Mouse (Mus musculus) lung, embryonic 14.5 days (tissue): Measurements from ENCODE around the gene Cacna1c. TPM values are rescaled to one million over a fixed set of nuclear protein-coding genes. Genes with fewer than 3 reads are reported as not detected.

ENCODE experiments used
- ATAC-seq: fragments of 200-750 bp; cut with Nextera tagmentation; 2 replicates; pipeline ENCODE4 v1.8.0; 2017; ENCODE audit warnings: mild to moderate bottlenecking, moderate TSS enrichment, moderate library complexity; ENCODE audit not compliant: insufficient read depth
- DNase-seq: peaks from one replicate; pipeline ENCODE4 v3.0.0-alpha.2; 2015
- H3K27ac ChIP-seq: fragments of 300-500 bp; sonication (generic); 2 replicates; pipeline ENCODE4 v1.5.1; 2014; ENCODE audit warnings: low read depth, mild to moderate bottlenecking, moderate library complexity
- H3K27me3 ChIP-seq: fragments of 300-500 bp; sonication (generic); 2 replicates; pipeline ENCODE4 v1.6.1; 2014; ENCODE audit warnings: low read length, control low read depth; ENCODE audit not compliant: insufficient read depth
- H3K36me3 ChIP-seq: fragments of 300-500 bp; sonication (generic); 2 replicates; pipeline ENCODE4 v1.6.1; 2014; ENCODE audit warnings: control low read depth; ENCODE audit not compliant: insufficient read depth
- H3K4me1 ChIP-seq: fragments of 300-500 bp; sonication (generic); 2 replicates; pipeline ENCODE4 v1.6.1; 2014; ENCODE audit warnings: antibody characterized with exemption, control low read depth; ENCODE audit not compliant: insufficient read depth
- H3K4me2 ChIP-seq: fragments of 300-500 bp; sonication (generic); 2 replicates; pipeline ENCODE4 v1.6.1; 2014; ENCODE audit warnings: mild to moderate bottlenecking
- H3K4me3 ChIP-seq: fragments of 300-500 bp; sonication (generic); 2 replicates; pipeline ENCODE4 v1.5.1; 2014; ENCODE audit warnings: low read depth, low read length
- H3K9ac ChIP-seq: fragments of 300-500 bp; sonication (generic); 2 replicates; pipeline ENCODE4 v1.6.1; 2014
- H3K9me3 ChIP-seq: fragments of 300-500 bp; sonication (generic); 2 replicates; pipeline ENCODE4 v1.6.1; 2016; ENCODE audit warnings: low read depth, low read length, control low read depth
- CTCF ChIP-seq: IDR thresholded peaks from 2 replicates; pipeline ENCODE4 v1.5.1; 2016; ENCODE audit warnings: antibody characterized with exemption, low read depth
- WGBS: fragments of 180-500 bp; shearing (Covaris S2); extraction: QIAGEN DNeasy Blood & Tissue Kit; methylation state at CpG from one replicate; pipeline ENCODE4 v1.1.7; 2014; 5-methylcytosine and 5-hydroxymethylcytosine counted together
- polyA plus RNA-seq: library from polyadenylated mRNA; unstranded; fragments of >200 nt; fragmentation: Nextera tagmentation; extraction: Ambion mirVana; gene quantifications from 2 replicates; pipeline ENCODE4 v1.2.1, GENCODE M21; 2014

Gene Cacna1c
- polyA plus RNA-seq, 1 experiment from 2014 or later = 10.6 TPM

GRCm38 (mm10) chr6:119096481-119096880, 99.7 kb downstream of the Cacna1c start:
- no peaks in the 10 kb centered on the region for H3K36me3 ChIP-seq
- ATAC-seq (peak; percentile 54; the same call in 1 of the 2 replicates), DNase-seq (peak; percentile 49)
- H3K4me1 ChIP-seq = 0 out of 2 replicates have a peak, but pooled peaks cover 5% of the 10 kb centered on the region
- 0 out of 2 replicates have a peak overlapping the region, but pooled peaks have one; percentile 19 for H3K27ac ChIP-seq
- H3K4me2 ChIP-seq = no peak overlapping the region
- no peak overlapping the region for H3K4me3 ChIP-seq
- H3K9ac ChIP-seq = no peak overlapping the region
- H3K9me3 ChIP-seq = no peaks in the 10 kb centered on the region
- H3K27me3 ChIP-seq = no peaks in the 10 kb centered on the region
- WGBS = 51% methylated on average over 7 of the region's 7 CpGs
- no peak for TF ChIP-seq CTCF

DNA sequence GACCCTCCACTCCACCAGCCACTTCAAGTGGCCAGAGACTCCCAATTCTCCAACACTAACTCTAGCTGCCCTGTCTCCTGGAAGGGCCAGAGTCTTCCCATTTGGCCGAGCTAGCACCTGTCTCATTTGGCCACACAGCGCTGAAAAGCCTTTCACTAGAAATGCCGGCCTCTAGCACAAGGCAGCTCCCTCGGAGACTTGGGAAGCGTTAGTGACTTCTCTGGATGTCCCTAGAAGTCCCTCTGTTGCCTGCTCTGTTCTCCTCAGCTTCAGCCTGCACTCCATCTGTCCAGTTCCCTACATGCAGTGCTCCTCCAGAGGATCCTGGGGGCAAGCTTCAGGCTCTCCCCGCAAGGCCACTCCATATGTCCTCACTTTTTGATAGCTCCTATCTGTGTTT, 101.1 kb downstream of the Cacna1c start:
- Histone ChIP-seq H3K4me2 (no peak overlapping the region), H3K27ac (no peak overlapping the region)
- no peak for DNase-seq

GRCm38 (mm10) chr6:119089173-119089572, 107.0 kb downstream of the Cacna1c start:
- 34% methylated on average over 8 of the region's 8 CpGs for WGBS
- Histone ChIP-seq H3K4me1 (peaks cover 38% of the 10 kb centered on the region), H3K9me3 (no peaks in the 10 kb centered on the region), H3K4me3 (no peak overlapping the region), H3K27ac (peak overlapping the region; percentile 87), H3K4me2 (peak overlapping the region; percentile 39), H3K9ac (no peak overlapping the region), H3K27me3 (no peaks in the 10 kb centered on the region), H3K36me3 (no peaks in the 10 kb centered on the region)
- DNase-seq (peak; percentile 87), ATAC-seq (peak; percentile 79)
- TF ChIP-seq CTCF = no peak

More for the DNA sequence above, 101.1 kb downstream of the Cacna1c start:
- H3K36me3 ChIP-seq = no peaks in the 10 kb centered on the region
- peaks cover 9% of the 10 kb centered on the region; the same call in 1 of the 2 replicates for H3K4me1 ChIP-seq
- no peak overlapping the region for H3K4me3 ChIP-seq
- no peak for TF ChIP-seq CTCF
- WGBS = 65% methylated on average over 6 of the region's 6 CpGs
- no peak for ATAC-seq
- H3K9ac ChIP-seq = no peak overlapping the region
- H3K9me3 ChIP-seq = no peaks in the 10 kb centered on the region
- no peaks in the 10 kb centered on the region for H3K27me3 ChIP-seq

- H3K9ac ChIP-seq = no peak overlapping the region
- no peaks in the 10 kb centered on the region for H3K27me3 ChIP-seq
- no peak overlapping the region for H3K4me3 ChIP-seq
- DNase-seq = peak; percentile 76
- ATAC-seq = peak; percentile 36
- no peaks in the 10 kb centered on the region for H3K36me3 ChIP-seq
- peaks cover 45% of the 10 kb centered on the region for H3K4me1 ChIP-seq
- H3K9me3 ChIP-seq = no peaks in the 10 kb centered on the region
- TF ChIP-seq CTCF = no peak
- 50% methylated on average over 8 of the region's 8 CpGs for WGBS
- peak overlapping the region; percentile 39 for H3K4me2 ChIP-seq
- H3K27ac ChIP-seq = peak overlapping the region; percentile 87
These were observed 107.8 kb downstream of the Cacna1c start for GRCm38 (mm10) chr6:119088381-119088780.

DNA sequence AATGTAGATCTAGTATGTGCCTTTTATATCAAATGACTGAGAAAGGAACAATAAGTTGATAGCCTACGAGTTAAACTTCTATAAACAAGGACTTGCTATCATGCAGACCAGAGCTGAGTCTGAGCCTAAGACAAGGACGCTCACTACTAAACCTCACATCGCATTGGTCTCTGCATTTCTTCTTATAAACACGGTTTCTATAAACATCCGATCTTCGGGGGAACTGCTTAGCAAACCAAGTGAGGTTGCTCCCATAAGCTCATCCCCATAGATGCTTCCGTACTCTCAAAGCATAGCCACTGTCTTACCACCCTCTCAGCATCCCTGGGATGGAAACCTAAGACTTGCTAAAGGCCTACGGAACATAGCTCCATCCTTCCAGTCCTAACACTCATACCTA, 108.3 kb downstream of the Cacna1c start:
- Histone ChIP-seq H3K4me1 (peaks cover 47% of the 10 kb centered on the region), H3K36me3 (no peaks in the 10 kb centered on the region), H3K27ac (peak overlapping the region; percentile 87), H3K9me3 (no peaks in the 10 kb centered on the region), H3K27me3 (no peaks in the 10 kb centered on the region), H3K4me3 (no peak overlapping the region), H3K4me2 (peak overlapping the region; percentile 39; the same call in 1 of the 2 replicates), H3K9ac (no peak overlapping the region)
- 46% methylated on average over 8 of the region's 8 CpGs for WGBS
- ATAC-seq = no peak
- no peak for TF ChIP-seq CTCF
- DNase-seq = peak; percentile 69

DNA sequence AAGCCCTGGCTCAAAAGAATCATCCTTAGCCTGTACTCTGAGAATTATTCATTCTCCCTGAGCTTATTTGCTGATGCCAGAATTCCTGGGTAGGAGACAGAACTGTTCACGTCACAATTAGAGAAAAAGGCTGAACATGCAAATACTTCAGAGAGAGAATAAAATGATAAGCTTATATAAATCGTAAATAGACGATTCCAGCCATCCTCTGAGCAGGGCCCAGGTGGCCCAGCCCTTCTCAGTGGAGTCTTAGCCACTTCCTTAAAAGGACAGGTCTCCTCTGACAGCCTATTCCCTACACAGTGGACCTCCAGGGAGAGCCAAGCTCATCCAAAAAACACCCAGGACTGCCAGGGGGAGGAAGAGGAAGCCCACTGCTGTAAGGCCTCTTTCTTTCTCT, 110.4 kb downstream of the Cacna1c start:
- no peak overlapping the region for H3K9ac ChIP-seq
- peak; percentile 50; the same call in 1 of the 2 replicates for ATAC-seq
- WGBS = 30% methylated on average over 3 of the region's 3 CpGs
- no peak overlapping the region for H3K4me2 ChIP-seq
- no peaks in the 10 kb centered on the region for H3K9me3 ChIP-seq
- peaks cover 47% of the 10 kb centered on the region for H3K4me1 ChIP-seq
- peak; percentile 62 for DNase-seq
- H3K27me3 ChIP-seq = no peaks in the 10 kb centered on the region
- no peak for TF ChIP-seq CTCF
- H3K4me3 ChIP-seq = no peak overlapping the region
- no peaks in the 10 kb centered on the region for H3K36me3 ChIP-seq
- H3K27ac ChIP-seq = peak overlapping the region; percentile 72; the same call in 1 of the 2 replicates

- ATAC-seq (no peak), DNase-seq (peak; percentile 47)
- H3K4me3 ChIP-seq = no peak overlapping the region
- no peaks in the 10 kb centered on the region for H3K9me3 ChIP-seq
- H3K4me1 ChIP-seq = peaks cover 38% of the 10 kb centered on the region
- WGBS = 31% methylated on average over 9 of the region's 9 CpGs
- no peak for TF ChIP-seq CTCF
- H3K9ac ChIP-seq = no peak overlapping the region
- H3K27ac ChIP-seq = peak overlapping the region; percentile 68; the same call in 1 of the 2 replicates
- H3K4me2 ChIP-seq = no peak overlapping the region
- no peaks in the 10 kb centered on the region for H3K27me3 ChIP-seq
- no peaks in the 10 kb centered on the region for H3K36me3 ChIP-seq
These were observed 111.7 kb downstream of the Cacna1c start for GRCm38 (mm10) chr6:119084532-119084931.
